Mouse (Mus musculus): ENCODE data around the gene Plcl2. TPM values are rescaled to one million over a fixed set of nuclear protein-coding genes. Genes with fewer than 3 reads are reported as not detected.

Gene Plcl2
- polyA plus RNA-seq, 1 experiment from 2014 or later, result 1.0 TPM

DNA sequence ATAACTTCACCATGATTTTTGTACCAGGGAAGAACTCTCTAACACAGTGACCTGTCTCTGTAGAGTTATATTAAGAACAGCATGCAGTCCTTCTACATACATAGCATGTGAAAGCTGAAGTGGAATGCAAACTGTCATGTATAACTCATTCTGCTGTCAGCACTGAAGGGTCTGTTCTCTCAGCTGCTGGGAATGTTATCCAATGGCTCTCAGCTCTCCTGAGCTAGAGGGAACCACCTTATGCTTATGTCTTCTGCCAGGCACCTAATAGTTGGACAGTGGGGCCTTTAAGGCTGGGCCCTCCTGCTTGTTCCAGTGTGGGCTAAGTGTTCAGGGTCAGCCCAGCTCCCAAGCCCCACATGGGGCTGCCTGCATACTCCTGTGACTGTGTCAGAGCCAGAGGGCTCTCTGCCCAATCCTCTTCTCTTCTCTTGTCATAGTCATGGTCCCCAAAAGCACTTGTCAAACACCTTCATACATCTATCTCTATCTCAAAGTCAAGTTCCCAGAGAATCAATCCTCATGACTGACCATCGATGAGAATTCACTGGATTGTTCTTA lies 22.1 kb upstream of the Plcl2 start:
- Histone ChIP-seq H3K4me3 (ENCODE audit: low read depth, low read length) (no peak overlapping the region), H3K4me2 (replicated peaks; ENCODE audit: low read depth, low read length) (no peak overlapping the region), H3K9me3 (ENCODE audit: low read length) (no peaks in the 10 kb centered on the region), H3K27ac (ENCODE audit: low read length) (no peak overlapping the region), H3K9ac (replicated peaks; ENCODE audit: low read depth) (no peak overlapping the region), H3K4me1 (ENCODE audit: insufficient read depth, low read depth, low read length) (no peaks in the 10 kb centered on the region), H3K27me3 (replicated peaks; ENCODE audit: insufficient read depth, low read length) (no peaks in the 10 kb centered on the region), H3K36me3 (ENCODE audit: insufficient read depth, low read length) (no peaks in the 10 kb centered on the region)
- 91% methylated on average over 1 of the region's 1 CpGs for WGBS
- DNase-seq (ENCODE audit: low spot score) (no peak), ATAC-seq (no peak)
- TF ChIP-seq CTCF (IDR thresholded peaks at IDR 0.05) (no peak), EP300 (IDR thresholded peaks at IDR 0.05) (no peak)

DNA sequence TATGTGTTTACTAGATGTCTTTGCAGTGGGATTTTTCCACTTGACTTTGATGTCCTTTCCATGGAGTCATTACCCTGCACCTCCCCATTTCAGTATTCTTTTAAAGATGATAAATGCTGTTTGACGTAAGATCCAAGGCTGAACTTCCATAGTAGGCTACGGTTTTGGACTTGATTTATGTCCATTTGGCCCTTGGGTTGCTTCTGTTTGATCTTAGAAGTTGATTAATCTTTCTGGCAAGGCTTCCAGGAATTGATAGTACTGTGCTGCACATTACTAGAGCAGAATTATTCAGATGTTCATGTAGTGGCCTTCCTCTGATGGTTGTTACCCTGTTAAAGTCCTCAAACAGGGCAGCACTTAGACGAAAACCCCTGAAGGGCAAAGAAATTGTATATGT lies 21.5 kb upstream of the Plcl2 start:
- WGBS, result 65% methylated on average over 3 of the region's 3 CpGs
- TF ChIP-seq EP300 (IDR thresholded peaks at IDR 0.05) (no peak), CTCF (IDR thresholded peaks at IDR 0.05) (no peak)
- H3K4me3 ChIP-seq (ENCODE audit: low read depth, low read length), result no peak overlapping the region

DNA sequence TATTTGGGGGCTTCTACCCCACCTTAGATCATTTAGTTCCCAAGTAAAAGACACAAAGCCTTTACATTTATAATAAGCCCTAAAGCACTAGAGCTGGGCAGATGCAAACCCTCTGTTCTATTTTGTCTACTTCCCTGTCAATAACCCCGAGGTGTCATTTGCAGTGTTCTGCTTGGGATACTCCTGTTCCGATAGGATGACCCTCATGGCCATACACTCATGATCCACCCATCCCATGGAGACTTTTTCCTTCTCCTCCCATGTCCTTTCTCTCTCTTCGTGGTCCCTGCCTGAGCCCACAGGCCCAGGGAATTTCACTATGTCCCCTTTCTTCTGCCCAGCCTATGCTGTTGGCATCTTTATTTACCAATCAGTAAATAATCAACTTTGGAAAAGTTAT lies 20.8 kb upstream of the Plcl2 start:
- no peaks in the 10 kb centered on the region for H3K36me3 ChIP-seq (ENCODE audit: insufficient read depth, low read length)
- TF ChIP-seq EP300 (IDR thresholded peaks at IDR 0.05) (no peak), CTCF (IDR thresholded peaks at IDR 0.05) (no peak)
- H3K9ac ChIP-seq (replicated peaks; ENCODE audit: low read depth), result no peak overlapping the region
- ATAC-seq (no peak), DNase-seq (ENCODE audit: low spot score) (no peak)
- H3K27me3 ChIP-seq (replicated peaks; ENCODE audit: insufficient read depth, low read length), result no peaks in the 10 kb centered on the region
- no peak overlapping the region for H3K4me3 ChIP-seq (ENCODE audit: low read depth, low read length)
- H3K9me3 ChIP-seq (ENCODE audit: low read length), result no peaks in the 10 kb centered on the region
- 75% methylated on average over 3 of the region's 3 CpGs for WGBS
- H3K27ac ChIP-seq (ENCODE audit: low read length), result no peak overlapping the region
- H3K4me1 ChIP-seq (ENCODE audit: insufficient read depth, low read depth, low read length), result no peaks in the 10 kb centered on the region
- H3K4me2 ChIP-seq (replicated peaks; ENCODE audit: low read depth, low read length), result no peak overlapping the region

More for the DNA sequence above, 21.5 kb upstream of the Plcl2 start:
- Histone ChIP-seq H3K4me2 (replicated peaks; ENCODE audit: low read depth, low read length) (no peak overlapping the region), H3K9ac (replicated peaks; ENCODE audit: low read depth) (no peak overlapping the region), H3K9me3 (ENCODE audit: low read length) (no peaks in the 10 kb centered on the region), H3K4me1 (ENCODE audit: insufficient read depth, low read depth, low read length) (no peaks in the 10 kb centered on the region), H3K27me3 (replicated peaks; ENCODE audit: insufficient read depth, low read length) (no peaks in the 10 kb centered on the region), H3K27ac (ENCODE audit: low read length) (no peak overlapping the region), H3K36me3 (ENCODE audit: insufficient read depth, low read length) (no peaks in the 10 kb centered on the region)
- DNase-seq (ENCODE audit: low spot score) (no peak), ATAC-seq (no peak)

DNA sequence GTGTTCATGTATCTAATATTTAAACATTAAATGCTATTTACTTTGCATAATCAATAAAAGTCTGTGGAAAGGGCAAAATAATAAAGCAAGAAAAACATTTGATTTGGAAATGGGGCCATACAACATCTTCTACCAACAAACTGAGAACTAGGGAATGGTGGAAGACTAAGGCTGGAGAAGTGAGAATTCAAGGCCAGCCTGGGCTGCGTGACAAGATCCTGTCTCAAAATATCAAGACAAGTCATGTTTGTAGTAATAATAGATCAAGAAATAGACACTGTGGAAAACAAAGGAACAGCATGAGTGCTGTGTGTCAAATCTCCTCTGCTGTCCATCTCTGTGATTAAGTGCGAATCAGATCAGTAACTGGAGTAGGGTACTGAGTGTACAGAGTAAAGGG lies 20.3 kb upstream of the Plcl2 start:
- no peak for ATAC-seq
- H3K27me3 ChIP-seq (replicated peaks; ENCODE audit: insufficient read depth, low read length), result no peaks in the 10 kb centered on the region
- H3K4me1 ChIP-seq (ENCODE audit: insufficient read depth, low read depth, low read length), result no peaks in the 10 kb centered on the region
- H3K9me3 ChIP-seq (ENCODE audit: low read length), result no peaks in the 10 kb centered on the region
- WGBS, result 88% methylated on average over 2 of the region's 2 CpGs
- no peaks in the 10 kb centered on the region for H3K36me3 ChIP-seq (ENCODE audit: insufficient read depth, low read length)
- no peak for TF ChIP-seq CTCF (IDR thresholded peaks at IDR 0.05)
- TF ChIP-seq EP300 (IDR thresholded peaks at IDR 0.05), result no peak
- no peak for DNase-seq (ENCODE audit: low spot score)
- no peak overlapping the region for H3K9ac ChIP-seq (replicated peaks; ENCODE audit: low read depth)
- no peak overlapping the region for H3K4me2 ChIP-seq (replicated peaks; ENCODE audit: low read depth, low read length)
- no peak overlapping the region for H3K27ac ChIP-seq (ENCODE audit: low read length)
- H3K4me3 ChIP-seq (ENCODE audit: low read depth, low read length), result no peak overlapping the region

DNA sequence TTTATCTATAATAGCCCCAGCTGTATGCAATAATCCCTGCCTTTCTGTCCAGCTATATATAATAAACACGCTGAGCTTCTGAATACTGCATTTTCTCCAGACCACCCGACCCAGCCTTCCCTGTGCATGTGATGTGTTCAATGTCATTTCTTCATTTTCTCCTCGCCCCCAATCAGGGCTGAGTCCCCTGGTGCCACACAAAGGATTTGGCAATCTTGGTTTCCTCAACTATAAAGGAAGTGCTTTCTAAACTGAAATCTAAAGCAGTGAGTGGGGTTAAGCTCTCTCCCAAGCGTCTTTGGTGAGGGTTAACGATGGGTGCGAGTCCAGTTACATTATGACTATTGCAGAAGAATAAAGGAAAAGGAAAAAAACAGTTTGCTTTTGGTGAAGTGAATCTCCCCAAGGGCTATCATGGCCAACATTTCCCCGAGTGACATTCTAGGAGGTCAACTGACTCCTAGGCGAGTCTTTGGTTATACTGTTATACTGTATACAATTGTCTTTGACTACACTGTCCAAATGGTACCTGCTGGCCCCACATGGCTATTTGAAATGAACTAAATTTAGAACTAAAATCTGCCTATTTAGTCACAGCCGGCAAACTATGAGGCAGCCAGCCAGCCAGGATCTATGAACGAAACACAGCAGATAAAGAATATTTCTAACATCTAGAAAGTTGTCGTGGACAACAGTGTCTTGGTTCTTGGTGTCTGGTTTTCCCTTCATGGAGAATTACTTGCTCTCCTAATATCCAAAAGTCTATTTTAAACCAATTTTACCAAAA lies 18.4 kb upstream of the Plcl2 start:
- no peak overlapping the region for H3K4me2 ChIP-seq (replicated peaks; ENCODE audit: low read depth, low read length)
- no peaks in the 10 kb centered on the region for H3K9me3 ChIP-seq (ENCODE audit: low read length)
- 82% methylated on average over 11 of the region's 11 CpGs for WGBS
- TF ChIP-seq EP300 (IDR thresholded peaks at IDR 0.05) (no peak), CTCF (IDR thresholded peaks at IDR 0.05) (no peak)
- H3K9ac ChIP-seq (replicated peaks; ENCODE audit: low read depth), result no peak overlapping the region
- no peak overlapping the region for H3K27ac ChIP-seq (ENCODE audit: low read length)
- H3K4me1 ChIP-seq (ENCODE audit: insufficient read depth, low read depth, low read length), result no peaks in the 10 kb centered on the region
- no peak overlapping the region for H3K4me3 ChIP-seq (ENCODE audit: low read depth, low read length)
- DNase-seq (ENCODE audit: low spot score) (no peak), ATAC-seq (no peak)
- no peaks in the 10 kb centered on the region for H3K36me3 ChIP-seq (ENCODE audit: insufficient read depth, low read length)
- no peaks in the 10 kb centered on the region for H3K27me3 ChIP-seq (replicated peaks; ENCODE audit: insufficient read depth, low read length)

DNA sequence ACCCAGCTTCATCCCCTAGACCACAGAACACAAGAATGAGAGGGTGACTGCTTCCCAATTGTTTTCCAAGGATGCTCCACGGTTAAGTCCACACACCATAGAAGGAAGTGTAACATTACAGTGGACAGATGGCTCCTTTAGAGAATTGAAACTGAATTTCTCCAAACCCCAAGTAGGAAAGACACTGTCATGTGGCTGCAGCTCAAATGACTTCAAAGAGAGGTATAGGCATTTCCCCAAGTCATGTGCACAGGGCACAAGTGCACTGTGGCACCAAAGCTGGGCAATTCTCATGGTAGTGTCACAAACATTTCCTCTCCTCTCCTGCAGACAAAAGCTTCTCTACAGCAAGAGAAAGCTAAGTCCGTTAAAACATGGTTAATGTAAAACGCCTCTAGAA lies 17.7 kb upstream of the Plcl2 start:
- no peaks in the 10 kb centered on the region for H3K9me3 ChIP-seq (ENCODE audit: low read length)
- 79% methylated on average over 3 of the region's 3 CpGs for WGBS
- TF ChIP-seq CTCF (IDR thresholded peaks at IDR 0.05) (no peak), EP300 (IDR thresholded peaks at IDR 0.05) (no peak)

More for the DNA sequence above, 17.7 kb upstream of the Plcl2 start:
- DNase-seq (ENCODE audit: low spot score) (no peak), ATAC-seq (no peak)
- no peak overlapping the region for H3K27ac ChIP-seq (ENCODE audit: low read length)
- H3K4me1 ChIP-seq (ENCODE audit: insufficient read depth, low read depth, low read length), result no peaks in the 10 kb centered on the region
- no peak overlapping the region for H3K4me2 ChIP-seq (replicated peaks; ENCODE audit: low read depth, low read length)
- no peaks in the 10 kb centered on the region for H3K27me3 ChIP-seq (replicated peaks; ENCODE audit: insufficient read depth, low read length)
- no peaks in the 10 kb centered on the region for H3K36me3 ChIP-seq (ENCODE audit: insufficient read depth, low read length)
- H3K4me3 ChIP-seq (ENCODE audit: low read depth, low read length), result no peak overlapping the region
- no peak overlapping the region for H3K9ac ChIP-seq (replicated peaks; ENCODE audit: low read depth)
